Mouse (Mus musculus) kidney, postnatal 0 days (tissue): Measurements from ENCODE around the gene Dusp18. TPM values are rescaled to one million over a fixed set of nuclear protein-coding genes. Genes with fewer than 3 reads are reported as not detected.

Source experiments
- ATAC-seq: fragments of 200-750 bp; cut with Nextera tagmentation; replicated peaks from 2 replicates; pipeline ENCODE4 v1.8.0; 2017; ENCODE audit warnings: low read depth, moderate number of reproducible peaks, moderate TSS enrichment, moderate library complexity; ENCODE audit not compliant: low FRiP score
- DNase-seq: peaks from one replicate; pipeline ENCODE4 v3.0.0-alpha.2; 2016; ENCODE audit warnings: low spot score
- H3K27ac ChIP-seq: fragments of 300-500 bp; sonication (generic); 2 replicates; pipeline ENCODE4 v1.5.1; 2014; ENCODE audit warnings: mild to moderate bottlenecking
- H3K27me3 ChIP-seq: fragments of 300-500 bp; sonication (generic); 2 replicates; pipeline ENCODE4 v1.6.1; 2014; ENCODE audit warnings: low read length, mixed read lengths; ENCODE audit not compliant: insufficient read depth
- H3K36me3 ChIP-seq: fragments of 300-500 bp; sonication (generic); 2 replicates; pipeline ENCODE4 v1.6.1; 2014; ENCODE audit warnings: low read length, mixed read lengths; ENCODE audit not compliant: insufficient read depth
- H3K4me1 ChIP-seq: fragments of 300-500 bp; sonication (generic); replicated peaks from 2 replicates; pipeline ENCODE4 v1.6.1; 2014; ENCODE audit warnings: antibody characterized with exemption, low read length, mixed read lengths; ENCODE audit not compliant: insufficient read depth
- H3K4me2 ChIP-seq: fragments of 300-500 bp; sonication (generic); 2 replicates; pipeline ENCODE4 v1.6.1; 2014; ENCODE audit warnings: mild to moderate bottlenecking, low read length, moderate library complexity, mixed read lengths
- H3K4me3 ChIP-seq: fragments of 300-500 bp; sonication (generic); replicated peaks from 2 replicates; pipeline ENCODE4 v1.5.1; 2014; ENCODE audit warnings: low read depth, low read length
- H3K9ac ChIP-seq: fragments of 300-500 bp; sonication (generic); 2 replicates; pipeline ENCODE4 v1.6.1; 2014; ENCODE audit warnings: low read depth, low read length
- H3K9me3 ChIP-seq: fragments of 300-500 bp; sonication (generic); replicated peaks from 2 replicates; pipeline ENCODE4 v1.6.1; 2016; ENCODE audit warnings: low read length, inconsistent platforms, mixed read lengths
- CTCF ChIP-seq: IDR thresholded peaks from 2 replicates; pipeline ENCODE4 v1.5.1; 2016; ENCODE audit warnings: antibody characterized with exemption, low read depth, mild to moderate bottlenecking, moderate library complexity
- WGBS: fragments of 180-500 bp; shearing (Covaris S2); extraction: QIAGEN DNeasy Blood & Tissue Kit; methylation state at CpG from one replicate; pipeline ENCODE4 v1.1.7; 2014; 5-methylcytosine and 5-hydroxymethylcytosine counted together
- polyA plus RNA-seq: library from polyadenylated mRNA; unstranded; fragments of >200 nt; fragmentation: Nextera tagmentation; extraction: Ambion mirVana; gene quantifications from 2 replicates; pipeline ENCODE4 v1.2.1, GENCODE M21; 2015

Dusp18 gene
- polyA plus RNA-seq, 1 experiment from 2014 or later = 10.1 TPM

GRCm38 (mm10) chr11:3946386-3946785, 51.3 kb downstream of the Dusp18 start:
- H3K36me3 ChIP-seq = no peaks in the 10 kb centered on the region
- H3K27me3 ChIP-seq = no peaks in the 10 kb centered on the region
- no peak for DNase-seq
- H3K9me3 ChIP-seq = no peaks in the 10 kb centered on the region
- H3K4me2 ChIP-seq = no peak overlapping the region
- ATAC-seq = no peak
- no peak overlapping the region for H3K4me3 ChIP-seq
- TF ChIP-seq CTCF = no peak
- WGBS = 19% methylated on average over 1 of the region's 1 CpGs
- no peak overlapping the region for H3K9ac ChIP-seq
- H3K27ac ChIP-seq = no peak overlapping the region
- no peaks in the 10 kb centered on the region for H3K4me1 ChIP-seq

Other genes with a start within 250 kb of the Dusp18 start
- 12.3 and 13.9 TPM in 2 replicates for gene Morc2a, start 246.0 kb upstream of the Dusp18 start, polyA plus RNA-seq
- gene Osbp2, start 31.3 kb upstream of the Dusp18 start, polyA plus RNA-seq = 1.3 and 1.9 TPM in 2 replicates
- gene 4921536K21Rik, start 142 bp upstream of the Dusp18 start, polyA plus RNA-seq = 0.42 and 0.45 TPM in 2 replicates
- 6.6 and 6.9 TPM in 2 replicates for gene Slc35e4, start 19.4 kb downstream of the Dusp18 start, polyA plus RNA-seq
- gene Tcn2, start 36.9 kb downstream of the Dusp18 start, polyA plus RNA-seq = 233 and 274 TPM in 2 replicates
- gene Pes1, start 68.7 kb downstream of the Dusp18 start, polyA plus RNA-seq = 55.0 and 61.7 TPM in 2 replicates
- gene 4930556J24Rik, start 81.5 kb downstream of the Dusp18 start, polyA plus RNA-seq = 0.61 and 1.2 TPM in 2 replicates
- gene Gal3st1, start 88.4 kb downstream of the Dusp18 start, polyA plus RNA-seq = 26.2 and 30.3 TPM in 2 replicates
- not detected in 2 replicates for gene Sec14l4, start 136.2 kb downstream of the Dusp18 start, polyA plus RNA-seq
- gene Sec14l3, start 169.6 kb downstream of the Dusp18 start, polyA plus RNA-seq = not detected in 2 replicates
- gene Mtfp1, start 200.2 kb downstream of the Dusp18 start, polyA plus RNA-seq = 18.6 and 19.9 TPM in 2 replicates
- 1.3 and 1.4 TPM in 2 replicates for gene Sec14l2, start 228.2 kb downstream of the Dusp18 start, polyA plus RNA-seq
- 29.8 and 30.9 TPM in 2 replicates for gene Rnf215, start 240.0 kb downstream of the Dusp18 start, polyA plus RNA-seq